Mouse (Mus musculus) cerebellum, adult 18-20 months (tissue): ENCODE results near the gene Tmed8.
"Not testable (repeated sequence)": the region's sequence is repeated elsewhere in the genome, so short reads cannot be mapped to it uniquely, and the experiment has no call there.

ENCODE experiments used
- DNase-seq, 2 experiments: peaks; one replicate each; pipeline ENCODE4 v3.0.0; 2021

The Tmed8 gene

DNA sequence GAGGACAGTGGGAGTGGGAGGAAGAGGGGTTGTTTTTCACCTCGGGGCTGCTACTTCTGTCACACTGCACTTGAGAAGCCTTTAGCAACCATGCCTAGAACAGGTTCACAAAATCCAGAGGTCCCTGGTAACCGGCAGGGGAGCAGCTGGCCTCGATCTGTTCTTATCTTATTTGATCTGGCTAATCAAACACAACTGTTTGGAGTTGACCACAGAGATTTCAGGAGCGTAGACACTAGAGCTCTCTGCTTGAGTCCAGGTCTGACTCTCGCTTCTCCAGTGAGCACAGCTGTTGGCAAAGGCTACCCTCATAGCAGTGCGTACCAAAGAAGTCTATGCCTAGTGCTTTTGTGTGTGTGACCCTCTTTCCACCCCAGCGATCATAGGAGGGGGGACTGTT is 42.2 kb downstream of the Tmed8 start:
- no peak for DNase-seq

DNA sequence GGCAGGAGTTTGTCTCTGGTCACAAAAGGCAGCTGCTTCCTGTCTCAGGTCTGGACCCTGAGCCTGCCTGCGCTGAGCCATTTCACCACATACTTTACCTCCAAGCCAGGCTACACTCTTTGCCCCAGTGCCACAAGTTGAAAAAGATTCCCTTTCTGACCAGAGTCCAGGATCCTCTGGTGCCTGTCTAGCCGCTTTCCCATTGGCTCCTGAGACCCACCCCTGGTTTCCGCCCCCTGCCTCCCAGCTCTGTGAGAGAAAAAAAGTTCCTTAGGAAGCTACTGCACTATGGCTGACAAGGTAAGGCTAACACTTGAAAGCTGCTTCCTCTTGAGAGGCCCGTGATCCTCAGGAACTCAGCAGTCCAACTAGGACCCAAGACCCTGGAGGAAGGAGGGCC is 42.9 kb downstream of the Tmed8 start:
- no peak for DNase-seq

DNA sequence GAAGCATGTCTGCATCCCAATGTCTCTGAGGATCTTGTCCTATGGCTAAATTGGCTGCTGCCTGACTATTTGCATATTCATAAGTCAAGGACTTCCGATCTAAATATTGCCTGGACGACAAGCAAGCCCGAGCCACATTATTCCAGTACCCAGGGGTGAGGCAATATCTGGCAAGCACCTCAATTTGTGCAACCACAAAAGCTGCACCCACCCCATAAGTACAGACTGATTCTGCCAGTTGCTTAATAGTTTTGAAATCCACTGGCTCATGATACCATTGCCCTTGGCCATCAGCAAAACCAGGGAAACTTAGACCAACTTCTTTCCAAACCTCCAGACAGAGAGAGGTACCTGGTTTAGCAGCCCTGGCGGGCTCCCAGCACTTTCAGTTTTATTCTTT is 45.8 kb downstream of the Tmed8 start:
- DNase-seq, result not testable (repeated sequence)

DNA sequence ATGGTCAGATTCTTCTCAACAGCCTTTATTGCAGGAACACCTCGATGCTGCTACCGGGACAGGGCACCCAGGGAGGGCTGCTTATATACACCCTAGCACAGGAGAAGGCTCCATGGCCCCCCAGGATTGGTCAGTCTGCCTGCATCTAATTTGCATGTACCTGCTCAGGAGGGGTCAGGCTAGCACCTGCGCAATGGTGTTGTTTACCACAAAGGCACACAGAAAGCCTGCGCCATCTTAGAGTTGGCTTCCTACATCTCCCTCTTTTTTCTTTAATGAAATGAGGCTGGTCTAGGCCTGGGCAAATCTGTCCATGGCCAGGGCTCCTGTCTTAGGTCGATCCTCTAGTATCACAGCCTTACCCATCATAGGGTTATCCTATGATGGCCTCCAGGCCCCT is 50.8 kb downstream of the Tmed8 start:
- no peak for DNase-seq

DNA sequence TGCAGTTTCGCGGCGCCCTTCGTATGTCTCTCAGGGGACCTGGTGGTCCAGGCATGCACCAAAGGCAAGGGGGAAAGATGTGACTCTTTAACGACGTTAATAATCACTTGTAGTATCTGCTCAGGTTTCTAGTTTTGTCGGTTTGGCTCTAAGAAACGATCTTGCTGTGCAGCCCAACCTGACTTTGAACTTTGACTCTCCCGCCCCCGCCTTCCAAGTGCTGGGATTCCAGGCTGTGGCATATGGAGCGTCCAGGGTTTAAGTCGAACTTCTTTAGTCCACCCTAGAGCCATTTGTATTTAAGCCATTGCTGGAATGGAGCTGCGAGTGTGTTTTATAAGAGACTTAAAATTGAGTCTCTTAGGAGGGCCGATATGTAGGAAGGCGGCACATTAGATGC is 52.1 kb downstream of the Tmed8 start:
- no peak for DNase-seq

DNA sequence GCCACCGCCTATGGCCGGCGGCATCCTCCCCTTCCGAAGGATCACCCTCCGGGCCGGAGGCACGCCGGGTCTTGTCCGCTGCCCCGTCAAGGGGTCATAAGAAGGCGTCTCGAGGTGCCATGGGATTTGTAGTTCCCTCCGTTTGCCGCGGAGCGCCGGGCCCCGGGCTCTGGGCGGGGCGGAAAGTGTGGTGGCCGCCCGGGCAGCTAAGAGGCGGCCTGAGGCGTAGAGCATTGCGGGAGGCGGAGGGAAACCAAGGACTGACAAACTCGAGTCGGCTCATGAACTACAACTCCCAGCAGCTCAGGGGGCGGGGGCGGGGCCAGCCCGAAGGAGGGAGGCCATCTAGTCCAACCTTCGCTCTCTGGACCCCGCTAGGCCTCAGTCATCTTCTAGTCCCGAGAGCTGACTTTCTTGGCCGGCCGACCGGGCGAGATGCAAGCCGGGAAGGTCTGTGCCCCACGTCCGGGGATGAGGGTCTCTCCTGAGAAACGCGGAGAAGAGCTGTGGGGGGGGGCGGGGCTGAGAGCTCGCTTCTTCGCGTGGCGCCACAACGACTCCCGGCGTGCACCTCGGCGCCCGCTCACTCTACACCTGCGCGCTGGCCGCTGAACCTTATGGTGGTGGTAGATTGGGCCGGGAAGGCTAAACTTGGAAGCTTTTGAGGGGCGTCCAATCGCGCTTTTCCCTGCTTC is 52.7 kb downstream of the Tmed8 start, which contains the start of gene Pomt2:
TSS of gene Pomt2 (minus strand) at position 574 of the 695 bp plus-strand sequence.
- DNase-seq, result peak; percentile 92 to 96

DNA sequence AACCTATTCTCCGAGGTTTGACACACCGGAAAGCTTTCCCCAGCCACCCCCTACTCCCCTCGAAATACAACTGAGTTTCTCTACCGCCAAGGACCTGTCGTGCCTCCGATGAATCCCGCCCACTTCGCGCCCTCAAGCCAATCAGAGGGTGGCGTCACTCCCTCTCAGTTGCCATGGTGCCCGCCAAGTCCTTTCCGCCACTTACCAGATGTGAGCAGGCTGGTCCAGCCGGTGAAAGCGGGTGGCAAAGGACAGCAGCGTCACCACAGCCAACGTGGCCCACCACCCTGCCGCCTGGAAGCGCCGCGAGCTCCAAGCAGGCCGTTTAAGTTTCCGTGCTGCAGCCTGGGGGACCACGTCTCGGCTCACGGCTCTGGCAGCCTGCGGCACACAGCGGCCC is 53.3 kb downstream of the Tmed8 start, which contains the start of gene Gstz1:
TSS of gene Gstz1 (plus strand) at position 200 of the 400 bp plus-strand sequence.
- peak; percentile 76 to 85 for DNase-seq

DNA sequence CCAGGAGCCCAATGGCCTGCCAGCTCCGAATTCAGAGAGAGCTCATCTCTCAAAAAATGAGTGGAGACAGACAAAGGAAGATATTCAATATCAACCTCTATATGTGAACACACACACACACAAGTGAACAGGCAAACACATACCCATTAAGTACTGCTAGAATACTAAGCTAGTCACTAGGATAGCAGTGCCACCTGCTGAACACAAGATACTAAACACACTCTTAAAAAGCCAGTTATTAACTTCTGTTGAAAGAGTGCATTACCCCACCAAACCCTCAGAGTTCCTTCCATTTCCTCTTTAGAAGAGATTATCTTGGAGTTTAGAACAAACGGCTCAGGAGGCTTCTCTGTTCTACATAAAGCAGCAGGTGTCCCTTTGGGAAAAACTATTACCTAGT is 58.1 kb downstream of the Tmed8 start:
- no peak for DNase-seq

DNA sequence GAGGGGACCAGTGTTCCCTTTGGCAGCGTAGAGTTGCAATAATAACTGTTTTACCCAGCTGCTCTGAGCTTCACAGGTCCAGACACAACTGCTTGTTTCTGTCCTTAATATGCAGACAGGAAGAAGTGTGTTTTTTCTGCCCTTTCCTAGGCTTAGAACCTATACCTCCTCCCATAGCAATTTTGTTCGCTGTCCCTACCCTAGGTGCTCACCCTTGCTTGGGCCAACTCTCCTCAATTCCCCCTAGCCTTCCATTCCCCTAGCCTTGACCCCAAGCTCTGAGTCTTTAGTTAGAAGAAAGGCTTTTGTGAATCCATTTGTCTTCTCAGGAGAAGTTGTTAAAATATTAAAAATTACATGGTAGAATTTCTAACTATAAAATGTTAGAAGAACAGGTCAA is 61.5 kb downstream of the Tmed8 start:
- no peak for DNase-seq

DNA sequence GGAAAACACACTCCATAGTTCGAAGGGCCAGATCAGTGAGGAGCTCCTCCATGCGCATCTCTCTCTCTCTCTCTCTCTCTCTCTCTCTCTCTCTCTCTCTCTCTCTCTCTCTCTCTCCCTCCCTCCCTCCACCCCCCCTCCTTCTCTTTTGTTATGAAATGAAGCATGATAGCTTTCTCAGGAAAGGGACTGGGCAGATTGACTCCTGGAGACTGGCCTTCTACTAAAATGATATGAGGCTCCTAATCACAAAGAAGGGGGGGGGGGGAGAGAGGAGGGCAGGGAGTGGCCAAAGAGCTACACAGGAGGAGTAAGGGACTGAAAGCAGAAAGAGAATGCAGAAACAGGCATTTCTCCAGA is 61.9 kb downstream of the Tmed8 start:
- no peak for DNase-seq

DNA sequence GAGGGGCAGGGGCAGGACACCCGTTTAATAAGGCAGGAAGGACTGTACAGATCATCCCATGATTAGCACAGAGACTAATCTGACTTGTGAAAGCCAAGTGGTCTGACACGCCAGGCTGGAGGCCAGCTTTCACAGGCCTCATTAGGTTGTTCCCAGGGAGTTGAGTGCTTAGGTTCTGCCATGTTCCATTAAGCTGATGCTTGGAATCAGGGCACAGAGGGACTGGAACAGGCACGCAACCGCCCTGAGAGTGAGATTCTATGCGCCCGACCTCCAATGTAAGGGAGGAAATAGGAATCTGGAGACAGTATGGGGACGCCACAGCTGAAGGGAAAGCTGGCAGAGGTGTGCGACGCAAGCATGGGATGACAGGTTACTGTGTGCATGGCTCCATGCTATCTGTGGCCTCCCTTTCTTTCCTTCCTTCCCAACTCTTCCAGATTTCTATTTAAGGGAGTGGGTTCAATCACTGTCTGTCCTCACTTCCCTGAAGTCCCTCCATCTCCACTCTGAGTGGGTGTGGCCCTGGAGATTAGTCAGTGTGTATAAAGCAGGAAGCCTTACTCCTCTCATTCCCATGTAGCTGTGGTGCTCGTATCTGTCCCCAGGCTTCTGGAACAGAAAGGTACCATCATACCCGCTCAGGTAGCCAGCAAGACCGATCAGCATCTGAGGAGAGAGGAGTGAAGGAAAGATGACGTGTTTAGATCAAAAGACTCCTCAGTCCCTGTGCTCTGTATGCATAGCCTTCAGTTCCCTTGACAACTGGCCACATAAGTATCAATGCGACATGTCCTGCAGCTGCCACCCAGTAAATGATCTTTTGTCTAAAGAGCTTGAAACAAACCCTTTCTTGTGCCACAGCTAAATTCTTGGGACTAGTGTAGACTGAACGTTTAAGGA is 62.6 kb downstream of the Tmed8 start:
- DNase-seq, result no peak

DNA sequence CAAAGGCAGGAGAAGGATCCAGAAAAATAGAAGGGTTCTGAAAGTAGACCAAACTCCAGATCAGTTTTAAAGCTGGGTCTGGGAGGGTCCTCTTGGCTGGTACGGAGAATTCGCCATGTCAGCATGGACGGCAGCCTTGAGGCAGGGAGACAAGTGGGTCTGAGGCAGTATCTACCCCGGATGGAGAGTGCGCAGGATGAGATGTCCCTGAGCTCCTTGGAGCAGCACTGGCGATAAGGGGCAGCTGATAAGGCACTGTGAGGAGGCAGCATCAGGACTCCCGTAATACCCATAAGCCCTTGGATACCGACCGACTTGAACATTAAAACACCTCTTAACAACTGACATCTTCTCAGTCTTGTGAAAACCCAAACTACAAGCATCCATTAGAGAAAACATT is 67.5 kb downstream of the Tmed8 start:
- no peak for DNase-seq

DNA sequence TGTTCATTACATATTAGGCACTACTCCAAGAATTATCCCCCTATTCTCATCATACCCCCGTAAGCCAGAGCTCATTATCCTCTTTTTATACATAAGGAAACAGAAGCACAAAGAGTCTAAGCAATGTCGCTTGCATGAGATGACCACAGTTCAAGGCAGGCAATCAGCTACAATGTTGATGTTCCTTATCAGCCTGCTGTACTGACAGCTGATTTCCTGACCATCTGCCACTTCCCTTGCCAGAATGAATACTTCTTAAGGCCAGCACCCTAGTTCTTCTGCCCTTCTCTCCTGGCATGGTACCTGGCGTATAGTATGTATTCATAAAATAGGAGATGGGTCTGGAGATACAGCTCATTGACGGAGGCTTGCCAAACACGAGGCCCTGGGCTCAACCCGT is 68.0 kb downstream of the Tmed8 start:
- no peak for DNase-seq

DNA sequence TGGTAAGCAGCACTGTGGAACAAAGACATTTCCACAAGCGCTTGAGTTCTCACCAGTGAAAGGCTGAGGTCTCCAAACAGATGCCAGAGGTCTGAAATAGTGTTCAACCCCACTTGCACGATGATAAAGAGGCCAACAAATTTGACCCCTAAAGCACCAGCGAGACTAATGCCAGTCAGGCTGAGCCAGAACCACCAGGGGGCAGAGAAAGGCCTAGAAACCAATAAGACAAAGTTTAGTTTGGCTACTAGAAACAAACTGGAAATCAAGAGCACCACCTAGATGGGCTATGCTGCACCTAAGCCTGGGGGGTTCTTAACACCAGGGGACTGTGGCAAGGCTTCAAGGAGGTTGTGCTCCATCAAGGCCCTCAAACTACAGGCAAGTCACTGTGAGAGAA is 68.6 kb downstream of the Tmed8 start:
- no peak for DNase-seq

DNA sequence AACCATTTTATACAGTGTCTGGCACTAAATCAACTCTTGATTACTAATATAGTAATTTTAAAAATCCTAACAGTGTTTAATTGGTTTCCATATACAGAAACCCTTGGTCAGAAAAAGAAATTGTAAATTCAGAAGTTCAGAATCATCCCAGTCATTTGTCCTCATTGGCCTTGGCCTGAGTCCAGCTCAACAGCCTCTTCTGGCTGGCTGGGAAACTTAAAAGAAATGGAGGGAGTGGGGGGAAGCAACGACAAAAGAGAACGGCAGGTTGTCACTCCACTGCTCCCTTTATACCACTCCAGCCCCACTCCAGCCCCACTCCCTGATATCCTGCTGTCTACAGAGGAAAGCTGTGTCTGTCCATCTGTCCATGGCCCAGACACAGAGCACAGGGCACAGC is 69.1 kb downstream of the Tmed8 start:
- no peak for DNase-seq

DNA sequence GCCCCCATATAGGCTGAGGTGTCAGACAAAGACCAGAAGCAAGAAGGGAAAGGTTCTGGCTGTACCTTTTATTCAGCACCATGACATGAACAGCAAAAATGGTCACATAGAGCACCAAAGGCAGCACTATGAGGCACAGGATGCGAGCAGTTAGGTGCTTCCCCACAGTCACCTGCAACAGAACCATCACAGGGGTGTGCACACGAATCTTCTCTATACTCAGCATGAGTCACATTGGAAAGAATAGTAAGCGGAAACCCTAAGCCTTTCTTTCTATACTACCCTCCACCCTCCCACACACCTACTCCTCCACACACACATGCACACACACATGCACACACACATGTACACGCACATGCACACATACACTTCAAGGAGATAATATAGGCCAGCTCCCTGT is 70.0 kb downstream of the Tmed8 start:
- no peak for DNase-seq

DNA sequence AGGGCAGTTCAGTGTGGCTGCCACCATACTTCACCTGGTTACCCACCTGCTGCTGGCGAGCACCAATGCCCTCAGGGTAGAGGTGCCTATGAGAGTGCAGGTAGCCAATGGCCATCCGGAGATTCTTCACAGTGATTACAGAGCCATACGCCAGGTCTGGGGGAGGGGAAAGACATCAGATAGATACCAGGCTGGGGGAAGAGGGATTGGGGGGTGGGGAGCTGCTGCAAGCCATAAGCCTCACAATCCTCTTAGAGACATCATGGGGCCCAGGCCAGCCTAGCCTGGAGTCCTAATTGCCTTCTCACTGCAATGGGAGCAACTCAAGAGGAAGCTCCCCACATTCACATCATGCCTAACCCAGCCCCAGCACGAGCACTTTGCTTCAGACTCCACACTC is 73.0 kb downstream of the Tmed8 start:
- DNase-seq, result no peak

DNA sequence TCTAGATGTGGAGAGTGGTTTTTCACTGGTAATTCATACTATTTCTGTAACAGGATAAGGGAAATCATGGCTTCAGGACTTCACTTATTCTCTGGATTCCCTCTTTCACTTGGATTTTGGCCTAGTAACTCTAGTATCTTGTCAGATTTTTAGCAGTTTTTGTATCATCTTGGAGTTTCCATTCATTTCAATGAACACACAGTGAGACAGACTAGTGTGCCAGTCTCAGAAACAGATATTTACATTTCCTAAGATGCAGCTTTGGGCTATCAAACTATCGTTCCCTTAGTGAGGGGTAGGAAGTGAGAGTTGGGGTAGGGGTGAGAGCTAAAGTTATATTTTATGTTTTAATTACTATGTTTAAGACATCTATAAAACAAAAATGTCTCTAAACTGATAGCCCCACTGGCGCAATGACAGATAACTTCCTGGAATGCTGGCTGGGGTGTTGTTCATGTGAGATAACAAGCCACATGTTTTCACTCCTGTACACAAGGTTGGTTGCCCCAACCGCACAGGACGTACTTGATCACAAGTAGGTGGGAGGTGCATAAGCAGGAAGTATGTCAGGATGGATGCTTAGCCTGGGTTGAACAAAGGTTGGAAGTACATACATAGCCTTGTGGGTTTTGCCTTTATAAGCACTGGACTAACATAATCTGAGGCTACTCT is 78.2 kb downstream of the Tmed8 start:
- no peak for DNase-seq
